Mouse (Mus musculus) spleen, adult 18-20 months (tissue): Measurements from ENCODE around the gene Sar1a.

Experiments
- DNase-seq, 2 experiments: peaks; one replicate each; pipeline ENCODE4 v3.0.0; 2022; ENCODE audit warnings: mixed read lengths in 2 of 2

The Sar1a gene

DNA sequence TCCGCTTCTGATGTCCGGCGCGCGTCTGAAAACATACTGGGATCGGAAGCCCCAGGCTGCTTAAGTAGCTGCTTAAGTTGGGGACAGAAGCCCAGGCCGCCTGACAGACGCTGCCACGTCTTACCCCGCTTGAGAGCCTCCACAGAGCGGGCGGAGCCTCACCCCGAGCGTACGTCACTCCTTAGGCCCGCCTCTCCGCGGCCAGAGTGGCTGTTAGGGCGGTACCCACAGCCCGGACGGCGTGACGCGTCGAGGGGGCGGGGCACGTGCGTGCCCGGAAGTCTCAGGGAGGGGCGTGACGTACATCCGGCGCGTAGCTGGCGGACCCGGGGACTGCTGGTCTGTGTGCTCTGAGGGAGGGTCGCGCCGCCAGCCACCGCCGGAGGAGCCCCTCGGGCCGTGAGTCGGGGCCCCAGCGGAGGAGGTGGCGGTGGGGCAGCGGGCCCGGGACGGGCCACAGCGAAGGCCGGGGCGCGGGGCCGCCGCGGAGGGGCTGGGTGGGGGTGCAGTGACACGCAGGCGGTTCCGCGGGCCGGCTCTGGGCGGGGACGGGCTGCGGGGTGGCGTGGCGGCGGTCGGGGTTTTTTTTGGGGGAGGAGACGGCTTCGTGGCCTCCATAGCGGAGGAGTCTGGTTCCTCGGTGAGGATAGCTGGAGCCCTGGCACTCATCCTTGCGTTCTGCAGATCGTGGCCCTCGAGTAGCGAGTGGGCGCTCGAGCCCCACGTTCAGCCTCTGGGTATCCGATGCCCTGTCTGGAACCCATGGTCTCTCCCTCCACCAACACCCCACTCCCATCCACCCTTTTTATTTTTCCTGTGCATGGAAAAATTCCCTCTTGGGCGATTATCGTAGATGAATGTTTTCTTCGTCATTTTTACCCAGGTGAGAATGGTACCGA is at the start of gene Sar1a:
Sar1a (plus strand) TSS at position 285 of the 899 bp plus-strand sequence.
- peak; percentile 97 to 98 for DNase-seq

DNA sequence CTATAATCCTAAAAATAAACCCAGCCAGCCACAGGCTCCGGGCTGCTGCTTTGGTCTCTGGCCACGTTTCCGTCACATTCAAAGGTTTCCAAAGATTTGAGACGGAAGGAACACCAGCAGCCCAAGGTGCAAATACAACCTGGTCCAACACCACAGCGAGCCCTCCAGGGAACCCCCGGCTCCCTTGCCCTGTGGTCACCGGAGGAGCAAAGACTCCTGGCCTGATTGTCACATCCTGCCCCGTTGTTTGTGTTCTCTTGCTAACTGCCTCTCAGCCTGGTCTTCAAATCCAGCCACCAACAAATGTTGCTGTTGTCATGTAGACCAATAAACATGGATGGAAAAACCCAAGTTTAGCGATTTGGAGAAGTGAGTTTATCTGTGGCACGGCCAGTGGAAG is 47.7 kb upstream of the Sar1a start:
- no peak for DNase-seq

DNA sequence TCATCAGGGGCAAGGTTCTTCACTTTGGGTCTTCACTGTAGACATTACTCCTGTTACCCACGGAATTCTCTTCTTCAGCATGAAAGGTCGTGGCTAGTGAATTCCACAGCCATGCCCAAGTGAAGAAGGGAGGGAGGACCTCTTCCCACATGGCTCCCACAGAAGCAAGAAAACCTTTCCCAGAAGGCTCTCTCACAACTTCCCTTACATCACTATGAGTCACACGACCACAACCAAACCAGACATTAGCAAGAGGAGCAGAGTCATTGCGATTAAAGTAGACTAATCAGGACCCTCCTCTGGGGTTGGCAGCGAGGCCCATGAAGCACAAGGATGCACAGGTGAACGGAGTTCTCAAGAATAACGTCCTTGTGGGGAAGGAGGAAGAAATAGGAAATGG is 43.0 kb upstream of the Sar1a start:
- no peak for DNase-seq

DNA sequence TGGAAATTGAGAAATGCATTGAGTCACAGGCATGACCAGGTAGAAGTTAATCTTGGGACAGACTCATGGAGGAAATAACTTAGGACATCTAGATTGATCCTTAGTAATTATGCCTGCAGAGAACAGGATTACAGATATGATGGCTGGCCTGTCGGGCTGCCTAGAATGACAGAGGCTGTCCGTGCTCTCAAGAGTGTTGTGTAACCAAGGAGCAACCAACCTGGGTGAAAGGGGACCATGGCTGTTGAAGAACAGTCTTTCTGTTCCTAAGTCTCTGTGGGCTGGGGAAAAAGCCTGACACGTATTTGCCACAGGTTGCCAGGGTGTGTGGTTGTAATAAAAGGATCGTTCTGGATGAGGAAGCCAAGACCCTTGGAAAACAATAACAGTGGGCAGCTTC is 39.7 kb upstream of the Sar1a start:
- DNase-seq, result no peak

DNA sequence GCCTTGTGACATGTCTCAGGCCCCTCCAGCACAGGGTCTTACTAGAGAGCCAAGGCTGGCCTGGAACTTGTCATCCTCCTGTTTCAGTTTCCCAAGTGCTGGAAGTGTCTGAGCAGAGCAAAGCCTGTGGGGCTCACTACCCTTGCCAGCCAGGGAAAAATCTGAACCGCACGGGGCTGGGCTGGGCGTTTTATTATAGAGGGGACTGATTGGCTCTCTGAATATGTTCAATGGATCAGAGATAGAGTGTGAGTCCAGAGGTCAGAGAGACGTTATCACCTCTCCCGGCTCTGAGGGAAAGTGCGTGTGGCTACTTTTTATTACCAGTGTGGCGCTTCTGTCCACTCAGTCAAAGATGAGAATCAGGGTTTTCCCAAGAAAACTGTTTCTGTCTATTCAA is 33.5 kb upstream of the Sar1a start:
- no peak for DNase-seq

DNA sequence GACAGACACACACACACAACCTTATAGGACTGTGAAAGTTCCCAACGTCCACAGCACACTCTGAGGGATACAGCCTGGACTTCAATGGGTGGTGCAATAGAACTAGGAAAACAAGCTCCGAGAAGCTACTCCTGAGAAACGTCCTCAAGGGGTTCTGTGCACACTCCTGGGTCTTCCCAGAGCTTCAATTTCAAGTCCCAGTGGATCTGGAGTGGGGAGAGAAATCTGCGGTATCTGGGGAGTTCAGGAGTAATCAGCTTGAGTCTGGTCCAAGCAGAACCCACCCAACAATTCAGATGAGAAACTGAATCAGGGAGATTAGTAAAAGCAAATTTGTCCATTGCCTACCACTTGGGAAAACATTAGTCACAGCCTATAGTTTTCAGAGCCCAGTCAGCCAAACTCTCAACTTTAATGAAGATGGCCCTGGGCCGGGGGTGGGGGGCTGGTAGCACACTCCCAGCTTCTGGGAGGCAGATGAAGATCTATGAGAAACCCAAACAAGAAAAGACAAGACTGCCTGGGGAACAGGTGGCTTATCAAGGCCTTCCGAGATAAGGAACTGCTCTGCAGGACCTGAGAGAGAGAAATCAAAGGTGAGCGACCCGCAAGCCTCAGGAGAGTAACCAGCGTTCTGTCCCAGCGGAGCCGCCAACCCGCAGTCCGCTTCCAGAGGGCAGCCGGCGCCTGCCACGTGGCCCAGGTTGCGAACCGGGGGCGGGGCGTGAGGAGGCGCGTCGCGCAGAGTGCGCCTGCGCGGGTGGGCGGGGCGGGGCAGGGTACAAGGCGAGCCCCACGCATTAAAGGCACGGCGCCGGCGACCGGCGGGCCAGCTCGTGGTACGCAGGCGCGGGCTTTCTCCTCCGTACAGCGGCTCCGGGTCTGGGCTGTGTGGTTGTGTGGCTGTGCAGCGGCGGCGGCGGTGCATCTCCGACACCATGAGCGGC is 32.0 kb upstream of the Sar1a start, which contains the start of gene Ppa1:
Ppa1 (plus strand) TSS at position 763 of the 947 bp plus-strand sequence.
- peak; percentile 71 to 80 for DNase-seq

DNA sequence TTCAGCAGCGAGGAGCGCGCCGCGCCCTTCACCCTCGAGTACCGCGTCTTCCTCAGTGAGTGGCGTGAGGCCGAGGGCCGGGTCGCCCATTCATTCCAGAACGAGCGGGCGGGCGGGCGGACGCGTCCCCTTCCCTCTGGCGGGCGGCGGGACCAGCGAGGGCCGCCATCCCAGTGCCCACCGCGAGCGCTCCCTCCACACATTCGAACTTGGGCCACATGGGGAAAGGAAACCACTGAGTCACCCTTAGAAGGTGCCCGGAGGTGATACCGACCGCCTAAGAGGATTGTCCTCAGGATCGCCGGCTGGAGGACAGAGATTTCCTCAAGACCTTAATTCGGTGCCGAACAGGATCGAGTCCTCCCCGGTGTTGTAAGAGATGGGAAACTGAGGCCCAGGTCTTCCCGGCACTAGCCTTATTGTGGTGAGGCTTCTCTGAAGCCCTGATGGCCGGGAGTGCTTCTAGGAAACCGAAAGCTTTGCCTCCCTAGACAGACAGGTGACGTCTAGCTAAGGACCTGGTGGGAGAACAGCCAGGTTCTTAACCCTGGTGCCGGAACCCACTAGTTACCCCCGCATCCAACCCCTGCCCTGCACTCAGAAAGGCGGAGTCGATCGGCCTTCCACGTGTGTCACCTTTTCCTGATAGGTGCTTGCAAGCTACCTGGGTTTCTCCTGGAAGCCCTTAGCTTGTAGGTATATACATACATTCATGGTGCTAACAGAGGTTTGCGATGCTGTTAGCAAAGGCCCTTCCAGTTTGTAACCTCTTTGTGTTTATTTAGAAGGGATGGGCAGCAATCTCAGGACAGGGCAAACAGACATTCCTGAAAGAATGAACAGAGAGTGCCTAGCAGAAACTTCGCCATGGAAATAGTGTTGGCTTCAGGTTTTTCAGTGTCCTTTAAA is 31.1 kb upstream of the Sar1a start:
- DNase-seq, result peak in 1 of 2 experiments; percentile 16

DNA sequence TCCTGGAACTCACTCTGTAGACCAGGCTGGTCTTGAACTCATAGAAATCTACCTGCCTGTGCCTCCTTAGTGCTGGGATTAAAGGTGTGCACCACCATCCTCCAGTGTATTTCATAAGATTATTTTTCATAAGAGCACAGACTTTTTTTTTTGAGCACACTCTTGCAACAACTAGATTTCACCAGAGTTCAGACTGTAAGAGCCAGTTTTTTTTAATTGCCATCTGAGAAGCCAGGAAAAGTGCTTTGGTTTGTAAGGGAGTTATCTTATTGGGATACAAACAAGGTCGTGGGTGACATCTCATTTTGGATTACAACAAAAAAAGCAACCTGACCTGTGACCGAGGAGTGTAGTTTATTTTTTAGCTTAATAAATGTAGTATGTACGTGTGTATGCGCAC is 26.0 kb upstream of the Sar1a start:
- no peak for DNase-seq

DNA sequence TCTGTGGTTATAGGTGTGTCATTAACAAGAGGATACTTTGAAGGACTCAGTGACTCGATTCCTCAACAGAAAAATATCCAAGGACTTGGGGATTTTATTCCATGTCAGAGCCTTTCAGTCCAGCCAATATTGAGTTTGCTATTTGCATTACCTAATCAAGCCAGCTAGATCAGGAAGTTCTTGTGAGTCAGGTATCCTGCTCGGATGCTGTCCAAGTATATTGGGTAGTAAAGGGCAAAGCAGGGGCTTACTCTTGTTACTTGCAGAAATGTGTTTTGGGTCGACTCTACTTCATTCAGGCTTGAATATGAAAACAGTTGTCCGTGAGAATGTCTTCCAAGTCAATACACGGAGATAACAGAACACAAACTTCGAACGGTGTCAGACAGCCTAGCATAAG is 25.4 kb upstream of the Sar1a start:
- DNase-seq, result no peak

DNA sequence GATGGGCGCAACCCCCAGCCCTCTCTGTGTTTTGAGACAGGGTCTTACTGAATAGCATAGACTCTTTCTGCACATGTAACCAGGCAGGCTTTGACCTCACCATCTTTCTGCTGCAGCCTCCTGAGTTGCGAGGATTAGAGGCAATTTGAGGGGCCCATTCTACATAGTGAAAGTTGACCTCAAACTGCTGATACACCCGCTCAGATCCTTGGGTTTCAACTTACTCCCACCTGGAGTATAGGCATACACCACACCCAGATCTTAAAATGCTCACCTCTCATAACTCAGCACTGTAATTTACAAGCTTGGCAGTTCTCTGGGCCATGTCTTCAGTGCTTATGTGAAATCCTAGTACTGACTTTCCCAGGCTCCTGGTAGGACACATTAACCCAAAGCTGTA is 24.9 kb upstream of the Sar1a start:
- DNase-seq, result no peak

DNA sequence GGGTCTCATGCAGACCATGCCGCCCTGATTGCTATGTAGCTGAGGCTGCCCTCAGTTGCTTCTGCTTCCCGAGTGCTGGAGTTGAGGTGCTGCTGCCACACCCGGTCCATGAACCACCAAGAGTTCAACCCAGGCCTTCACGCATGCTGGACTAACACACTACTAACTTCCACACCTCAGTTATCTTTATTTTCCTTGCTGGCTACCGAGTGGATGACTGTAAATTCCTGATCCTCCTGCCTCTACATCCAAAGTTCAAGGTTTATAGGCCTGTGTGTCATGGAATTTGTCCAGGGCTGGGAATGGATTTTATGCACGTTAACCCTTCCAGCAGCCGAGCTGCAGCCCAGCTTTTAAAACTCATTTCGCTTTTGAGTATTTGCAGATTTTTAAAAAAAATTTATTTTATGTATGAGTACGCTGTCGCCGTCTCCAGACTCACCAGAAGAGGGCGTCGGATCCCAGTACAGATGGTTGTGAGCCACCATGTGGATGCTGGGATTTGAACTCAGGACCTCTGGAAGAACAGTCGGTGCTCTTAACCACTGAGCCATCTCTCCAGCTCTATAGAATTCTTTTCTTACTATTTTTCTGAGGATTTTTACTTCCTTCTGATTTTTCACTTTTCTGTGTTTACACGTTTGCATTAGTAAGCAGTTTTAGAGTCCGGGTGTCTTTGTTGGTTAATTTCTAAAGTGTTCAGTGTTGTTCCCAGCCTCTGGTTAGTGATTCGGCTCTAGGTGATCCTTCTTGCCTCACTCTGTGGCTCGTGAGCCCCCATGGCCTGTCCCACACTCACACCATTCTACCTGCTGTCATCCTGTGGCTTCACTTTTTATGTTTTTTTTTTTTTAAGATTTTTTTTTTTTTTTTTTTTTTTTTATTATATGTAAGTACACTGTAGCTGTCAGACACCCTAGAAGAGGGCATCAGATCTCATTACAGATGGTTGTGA is 22.9 kb upstream of the Sar1a start:
- DNase-seq, result no peak

DNA sequence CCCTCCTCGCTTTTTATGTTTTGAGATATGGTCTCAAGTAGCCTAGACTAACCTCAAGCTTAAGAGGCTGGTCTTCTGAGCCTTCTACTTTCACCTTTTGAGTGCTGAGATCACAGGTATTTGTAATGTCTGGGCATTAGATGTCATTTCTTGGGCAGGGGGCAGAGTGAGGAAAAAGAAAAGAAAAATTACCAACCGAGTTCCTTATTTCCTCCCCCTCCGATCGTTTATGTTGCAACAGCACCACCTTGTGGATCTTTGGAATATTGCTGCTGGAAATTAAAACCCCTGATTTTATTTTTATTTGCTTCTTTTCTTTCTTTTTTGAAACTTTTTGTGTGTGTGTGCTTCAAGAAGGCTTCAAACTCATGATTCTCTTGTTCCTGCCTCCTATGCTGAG is 22.1 kb upstream of the Sar1a start:
- peak in 1 of 2 experiments; percentile 40 for DNase-seq

DNA sequence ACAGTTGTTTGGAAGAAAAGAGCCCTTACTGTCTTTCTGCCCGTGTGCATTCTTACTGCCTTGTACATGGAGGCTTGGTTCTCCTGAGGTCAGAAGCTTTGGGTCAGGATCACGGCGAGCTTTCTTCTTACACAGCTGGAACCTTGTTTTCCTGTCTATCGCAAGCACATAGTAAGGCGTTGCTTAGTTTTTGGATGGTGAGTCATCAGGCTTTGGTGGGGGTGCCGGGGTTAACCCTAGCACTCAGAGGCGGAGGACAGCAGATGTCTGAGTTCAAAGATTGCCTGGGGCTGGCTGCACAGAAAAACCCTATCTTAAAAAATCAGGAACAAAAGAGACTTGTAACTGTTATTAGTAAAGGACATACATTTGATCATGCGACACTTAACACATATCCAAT is 18.2 kb upstream of the Sar1a start:
- DNase-seq, result no peak

DNA sequence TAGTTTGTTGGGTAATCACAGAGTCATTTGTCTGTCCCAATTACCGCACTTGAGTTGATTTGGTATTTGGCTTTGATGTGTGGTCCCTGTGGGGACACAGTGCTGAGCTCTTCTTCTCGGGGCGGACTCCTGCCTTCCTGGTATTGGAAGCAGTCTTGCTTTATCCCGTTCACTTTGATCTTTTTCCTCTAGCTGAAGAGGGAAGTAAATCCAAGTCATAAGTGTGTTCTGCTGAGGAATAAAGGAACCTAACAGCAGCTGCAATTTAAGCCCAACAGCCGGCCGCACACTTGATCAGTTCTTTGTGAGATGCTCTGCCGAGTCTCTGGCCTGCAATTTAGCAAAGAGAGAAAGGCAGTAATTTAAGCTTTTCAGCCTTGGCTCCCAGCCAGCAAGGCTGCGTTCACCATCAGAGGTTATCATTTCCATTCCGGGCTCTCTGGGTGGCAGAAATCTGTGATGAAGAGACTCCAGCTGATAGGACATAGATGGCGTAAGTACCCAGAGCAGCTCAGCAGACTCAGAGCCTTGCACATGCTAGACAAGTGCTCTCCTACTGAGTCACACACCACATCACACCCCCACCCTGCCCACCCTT is 17.6 kb upstream of the Sar1a start:
- DNase-seq, result no peak

DNA sequence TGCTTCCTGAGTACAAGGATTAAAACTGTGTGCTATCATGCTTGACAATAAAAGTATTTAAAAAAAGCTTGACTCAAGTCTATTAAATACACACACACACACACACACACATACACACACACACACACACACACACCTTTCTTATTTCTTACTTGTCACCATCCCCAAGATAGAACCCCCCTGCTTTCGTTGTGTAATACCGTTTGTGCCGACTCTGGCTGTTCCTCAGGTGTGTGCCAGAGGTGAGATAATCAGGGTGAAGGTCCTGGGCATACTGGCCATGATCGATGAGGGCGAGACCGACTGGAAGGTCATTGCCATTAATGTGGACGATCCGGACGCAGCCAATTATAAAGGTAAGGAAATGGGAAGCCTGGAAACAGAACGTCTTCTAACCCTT is 15.0 kb upstream of the Sar1a start:
- DNase-seq, result no peak

DNA sequence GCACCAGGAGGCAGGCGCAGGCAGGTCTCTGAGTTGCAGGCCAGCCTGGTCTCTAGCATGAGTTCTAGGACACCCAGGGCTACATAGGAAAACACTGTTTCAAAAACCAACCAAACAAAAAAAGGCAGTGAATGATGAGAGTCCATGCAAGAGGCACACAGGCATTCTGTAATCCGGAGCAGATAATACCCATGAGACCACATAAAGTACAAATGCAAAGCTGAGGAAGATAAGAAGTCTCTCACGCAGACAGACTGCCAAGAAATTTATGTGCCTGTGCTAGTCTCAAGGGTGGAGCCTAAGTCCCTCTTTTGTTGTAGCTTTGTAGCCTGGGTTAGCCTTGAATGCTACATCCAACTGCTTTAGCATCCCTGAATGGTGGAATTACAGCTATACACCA is 14.4 kb upstream of the Sar1a start:
- no peak for DNase-seq

DNA sequence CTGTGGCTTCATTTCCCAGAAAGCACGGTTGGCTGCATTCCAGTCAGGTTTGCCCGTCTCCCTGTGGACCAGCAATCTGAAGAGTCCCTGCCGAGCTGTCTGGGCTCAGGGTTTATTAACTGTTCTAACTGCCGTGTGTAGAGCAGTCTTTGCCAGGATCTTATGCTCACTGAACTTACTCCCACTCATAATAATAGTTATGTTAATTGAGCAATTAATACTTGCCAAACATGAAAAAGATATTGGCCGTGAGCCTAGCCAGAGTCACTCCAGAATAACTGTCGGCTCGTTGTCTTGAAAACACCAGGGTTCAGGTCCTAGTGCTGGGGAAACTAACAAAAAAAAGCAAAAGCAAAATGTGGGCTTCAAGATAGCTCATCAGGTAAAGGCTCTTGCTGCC is 10.8 kb upstream of the Sar1a start:
- no peak for DNase-seq

DNA sequence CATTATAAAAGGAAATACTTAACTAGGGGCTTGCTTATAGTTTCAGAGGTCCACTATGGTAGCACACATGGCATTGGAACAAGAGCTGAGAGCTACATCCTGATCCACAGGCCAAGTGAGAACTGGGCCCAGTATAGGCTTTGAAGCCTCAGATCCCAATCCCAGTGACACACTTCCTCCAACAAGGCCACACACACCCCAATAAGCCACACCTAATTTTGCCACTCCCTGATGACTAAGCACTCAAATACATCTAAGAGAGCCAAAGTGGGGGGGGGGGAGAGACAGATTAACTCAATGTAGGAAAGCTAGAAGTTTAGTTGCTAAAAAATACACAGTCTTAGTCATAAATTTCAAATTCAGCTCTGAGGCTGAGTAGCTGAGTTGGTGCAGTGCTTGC is 10.2 kb upstream of the Sar1a start:
- DNase-seq, result no peak

DNA sequence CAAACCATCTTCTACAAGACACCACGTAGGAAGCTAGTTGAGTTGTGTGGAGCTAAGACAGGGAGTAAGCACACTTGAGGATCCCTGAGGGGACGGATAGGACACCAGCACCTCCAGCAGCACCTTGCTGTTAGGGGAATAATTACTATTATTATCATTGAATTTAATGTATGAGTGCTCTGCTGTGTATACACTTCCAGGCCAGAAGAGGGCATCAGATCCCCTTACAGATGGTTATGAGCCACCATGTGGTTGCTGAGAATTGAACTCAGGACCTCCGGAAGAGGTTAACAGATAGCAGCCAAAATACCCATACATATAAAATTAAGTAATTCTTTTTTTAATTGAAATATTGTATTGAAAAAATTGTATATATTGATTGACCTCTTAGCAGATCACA is 9.3 kb upstream of the Sar1a start:
- DNase-seq, result no peak

DNA sequence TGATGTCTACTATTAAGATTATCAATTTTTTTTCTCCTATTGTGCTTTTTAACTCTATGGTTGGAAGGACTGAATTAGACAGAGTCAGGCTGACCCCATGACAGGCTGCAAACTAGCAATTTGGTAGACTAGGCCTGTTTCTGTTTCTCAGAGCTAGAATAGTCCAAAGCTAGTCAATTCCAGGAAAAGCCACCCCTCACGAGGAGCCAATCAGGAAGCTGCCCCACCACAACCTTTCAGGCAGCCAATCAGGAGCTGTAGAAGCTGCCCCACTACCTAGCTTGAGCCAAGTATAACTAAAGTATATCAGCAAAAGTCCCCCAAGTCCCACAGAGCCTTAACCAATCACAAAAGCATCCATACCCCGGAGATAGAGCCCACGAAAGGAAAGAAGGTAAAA is 4.2 kb upstream of the Sar1a start:
- DNase-seq, result no peak

DNA sequence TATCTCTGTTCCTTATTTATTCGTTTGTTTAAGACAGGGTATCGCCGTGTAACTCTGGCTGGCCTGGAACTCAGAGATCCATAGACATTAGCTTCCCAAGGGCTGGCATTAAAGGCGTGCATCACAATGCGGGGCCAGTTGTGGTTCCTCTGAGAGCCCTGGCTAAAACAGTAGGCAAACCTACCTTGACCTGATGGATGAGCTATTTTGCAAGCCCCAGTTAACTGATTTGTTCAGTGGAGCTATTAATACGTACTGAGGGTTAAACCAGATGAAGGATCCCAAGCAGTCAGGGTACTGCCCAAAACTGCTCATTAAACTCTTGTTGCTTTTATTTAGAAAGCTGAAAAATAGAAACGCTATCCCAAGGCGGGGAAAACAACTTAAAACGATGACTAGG is 554 bp upstream of the Sar1a start:
- DNase-seq, result no peak
